Mouse (Mus musculus): ENCODE results near the gene Hsh2d.
A peak's percentile ranks its signal among the peaks of the same experiment; 100 is the strongest.

Hsh2d gene

DNA sequence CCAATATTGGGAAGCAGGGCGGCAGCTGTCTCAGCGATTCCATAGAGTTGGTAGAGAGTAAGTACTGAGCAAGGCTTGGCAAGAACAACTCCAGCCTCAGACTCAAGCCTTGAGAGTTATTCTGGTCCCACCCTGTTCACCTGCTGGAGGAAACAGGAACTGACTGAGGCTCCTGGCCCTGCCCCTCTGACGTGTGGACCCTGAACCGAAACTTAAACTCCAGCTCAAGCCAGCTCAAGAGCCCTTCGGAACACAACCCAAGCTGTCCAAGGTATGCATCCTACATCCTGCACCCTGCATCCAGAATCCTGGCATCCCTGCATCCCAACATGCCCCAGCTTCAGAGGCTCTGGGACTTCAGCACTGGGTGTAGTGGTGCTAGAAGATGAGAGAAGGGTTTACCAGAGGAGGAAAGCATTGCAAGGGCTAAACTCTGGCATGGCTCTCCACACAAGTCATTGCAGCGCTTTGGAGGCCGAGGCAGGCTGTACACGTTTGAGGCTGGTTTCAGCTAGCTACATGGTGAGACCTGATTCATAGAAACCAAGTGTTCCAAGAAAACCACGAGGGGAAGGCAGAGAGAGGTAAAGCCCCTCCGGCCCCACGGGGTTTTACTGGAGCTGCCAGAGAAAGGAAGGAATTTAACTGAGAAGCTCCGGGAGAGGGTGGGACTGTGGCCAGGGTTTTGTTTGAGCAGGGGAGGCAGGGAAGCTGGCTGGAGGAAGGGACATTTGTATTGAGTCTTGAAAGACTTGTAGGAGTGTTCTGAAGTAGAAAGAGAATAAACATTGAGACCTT lies at the start of gene Hsh2d:
Gene Hsh2d, plus strand, starts transcription at position 222 of the 798 bp plus-strand sequence.
- DNase-seq (ENCODE audit: low spot score) = peak; percentile 51

DNA sequence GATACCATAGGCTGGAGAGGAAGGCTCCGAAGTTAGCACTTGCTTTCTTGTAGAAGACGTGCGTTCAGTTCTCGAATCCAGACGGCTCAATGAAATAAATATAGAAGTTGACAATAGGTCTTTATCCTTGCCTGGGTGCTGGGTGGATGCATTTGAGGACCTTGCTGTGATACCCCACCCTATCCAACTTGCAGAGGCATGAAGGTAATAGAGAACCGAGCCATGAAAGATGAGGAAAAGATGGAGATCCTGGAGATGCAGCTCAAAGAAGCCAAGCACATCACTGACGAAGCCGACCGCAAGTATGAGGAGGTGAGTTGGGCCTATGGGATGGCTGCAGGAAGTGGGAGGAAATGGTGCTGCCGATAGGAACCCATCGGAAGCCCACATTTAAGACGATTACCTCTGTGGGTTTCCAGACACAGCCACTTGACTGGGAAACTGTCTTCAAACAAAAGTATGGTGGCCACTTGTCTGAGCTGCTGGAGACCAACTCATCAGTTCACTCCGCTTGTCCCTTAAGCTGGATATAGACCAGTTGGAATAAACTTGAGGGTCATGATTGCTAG lies 46.1 kb upstream of the Hsh2d start:
- DNase-seq (ENCODE audit: low spot score) = no peak

DNA sequence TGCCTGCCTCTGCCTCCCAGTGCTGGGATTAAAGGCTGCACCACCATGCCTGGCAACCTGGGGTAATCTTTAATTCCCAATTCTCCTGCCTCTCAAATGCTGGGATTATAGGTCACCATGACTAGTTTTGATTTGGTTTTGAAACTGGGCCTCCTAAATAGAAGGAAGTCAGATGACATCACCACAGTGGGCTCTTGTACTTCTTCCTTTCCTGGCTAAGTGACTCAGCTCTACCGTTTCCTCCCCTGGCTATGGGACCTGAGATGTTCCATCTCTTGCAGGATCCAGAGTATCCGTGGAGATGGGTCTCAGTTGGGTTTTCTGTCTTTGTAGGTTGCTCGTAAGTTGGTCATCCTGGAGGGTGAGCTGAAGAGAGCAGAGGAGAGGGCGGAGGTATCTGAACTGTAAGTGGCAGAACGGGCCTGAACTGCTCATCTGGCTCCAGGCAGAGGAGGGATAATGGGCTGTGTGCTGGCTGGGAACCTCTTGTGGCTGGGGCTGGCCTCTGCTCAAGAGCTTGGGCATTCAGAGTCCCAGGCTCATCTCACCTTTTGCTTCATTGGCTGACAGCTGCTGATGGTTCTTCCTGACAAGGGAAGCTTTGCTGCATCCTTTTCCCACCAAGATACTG lies 45.0 kb upstream of the Hsh2d start:
- no peak for DNase-seq (ENCODE audit: low spot score)

DNA sequence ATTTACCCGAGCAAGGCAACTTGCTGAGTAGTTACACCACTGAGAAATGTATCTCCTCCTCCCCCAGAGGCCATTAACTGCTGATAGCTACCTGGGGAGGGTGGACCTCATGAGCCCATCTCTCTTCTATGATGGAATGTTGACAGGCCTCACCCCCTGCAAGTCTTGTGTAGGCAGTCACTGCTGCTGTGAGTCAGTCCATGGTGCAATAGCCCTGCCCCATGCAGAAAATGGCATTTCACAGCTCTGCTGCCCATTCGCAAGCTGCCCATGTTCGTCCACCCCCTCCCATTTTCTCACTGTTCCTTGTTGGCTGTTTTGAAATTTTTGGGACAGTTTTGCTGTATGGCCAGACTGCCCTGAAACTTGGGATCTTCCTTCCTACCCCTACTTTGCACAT lies 43.9 kb upstream of the Hsh2d start:
- no peak for DNase-seq (ENCODE audit: low spot score)

DNA sequence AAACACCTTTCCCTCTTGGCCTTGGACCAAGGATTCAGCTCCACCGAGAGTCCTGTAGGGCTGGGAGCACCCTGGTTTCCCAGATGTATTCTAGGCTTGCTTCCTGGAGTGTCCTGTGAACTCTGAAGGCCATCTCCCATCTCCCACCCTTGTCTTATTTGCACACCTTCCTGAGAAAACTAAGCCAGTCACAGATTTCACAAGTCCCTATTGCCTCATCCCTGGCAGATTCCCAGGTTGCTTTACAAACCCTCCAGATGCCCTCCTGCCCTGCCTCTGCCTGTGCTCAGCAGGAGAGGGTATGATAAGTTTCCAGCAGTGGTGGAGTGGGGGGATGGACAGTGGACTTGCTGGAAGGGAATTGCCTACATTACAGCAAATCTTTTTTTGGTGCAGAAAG lies 43.4 kb upstream of the Hsh2d start:
- DNase-seq (ENCODE audit: low spot score) = no peak

DNA sequence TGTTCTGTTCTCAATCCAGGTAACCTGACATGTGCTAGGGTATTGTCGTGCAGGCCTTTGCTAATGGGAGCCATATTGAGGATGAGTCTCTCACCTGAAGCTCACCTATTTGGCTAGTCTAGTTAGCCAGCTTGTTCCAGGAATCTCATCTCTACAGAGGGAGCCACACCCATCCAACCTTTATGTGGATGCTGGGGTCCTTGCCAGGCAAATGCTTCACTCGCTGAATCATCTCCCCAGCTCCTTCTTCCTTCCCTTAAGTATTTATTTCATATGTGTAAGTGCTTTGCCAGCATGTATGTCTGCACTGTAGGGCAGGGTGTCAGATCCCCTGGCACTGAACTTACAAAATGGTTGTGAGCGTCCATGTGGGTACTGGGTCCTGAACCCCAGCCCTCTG lies 42.9 kb upstream of the Hsh2d start:
- DNase-seq (ENCODE audit: low spot score) = no peak

DNA sequence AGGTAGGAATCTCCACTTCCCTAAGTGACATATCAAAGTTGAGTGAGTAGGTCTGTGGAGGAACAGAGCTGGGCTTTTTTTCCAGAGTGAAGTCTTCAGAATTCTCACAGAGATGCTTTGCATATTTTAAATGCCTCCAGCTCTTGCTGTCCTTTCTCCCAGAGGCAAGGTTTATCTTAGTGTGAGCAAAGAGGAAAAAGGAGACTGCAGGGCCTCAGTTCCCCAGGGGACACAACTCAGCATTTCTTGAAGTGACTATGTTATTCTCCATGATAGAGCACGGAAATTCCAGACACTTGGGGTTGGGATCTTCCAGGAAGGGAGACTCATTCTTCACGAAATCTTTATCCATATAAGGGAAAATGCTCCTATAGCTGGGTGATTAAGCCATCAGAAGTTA lies 42.2 kb upstream of the Hsh2d start:
- DNase-seq (ENCODE audit: low spot score) = no peak

DNA sequence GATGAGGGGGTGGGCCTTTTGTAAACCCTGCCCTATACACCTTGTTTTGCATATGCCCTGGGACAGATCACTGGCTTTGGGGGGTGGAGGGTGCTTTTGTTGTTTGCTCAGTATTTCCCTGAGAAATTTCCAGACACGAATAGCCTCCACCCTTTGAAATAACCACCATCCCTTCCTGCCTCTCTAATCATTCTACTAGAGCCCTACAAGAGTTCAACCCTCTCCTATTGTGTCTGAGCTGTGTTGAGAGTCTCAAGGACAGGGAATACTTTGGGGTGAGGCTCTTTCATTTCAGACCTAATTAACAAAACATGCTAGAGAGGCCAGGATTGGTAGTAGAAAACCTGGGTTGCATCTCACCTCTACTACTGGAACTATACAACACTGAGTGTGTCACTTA lies 40.4 kb upstream of the Hsh2d start:
- no peak for DNase-seq (ENCODE audit: low spot score)

DNA sequence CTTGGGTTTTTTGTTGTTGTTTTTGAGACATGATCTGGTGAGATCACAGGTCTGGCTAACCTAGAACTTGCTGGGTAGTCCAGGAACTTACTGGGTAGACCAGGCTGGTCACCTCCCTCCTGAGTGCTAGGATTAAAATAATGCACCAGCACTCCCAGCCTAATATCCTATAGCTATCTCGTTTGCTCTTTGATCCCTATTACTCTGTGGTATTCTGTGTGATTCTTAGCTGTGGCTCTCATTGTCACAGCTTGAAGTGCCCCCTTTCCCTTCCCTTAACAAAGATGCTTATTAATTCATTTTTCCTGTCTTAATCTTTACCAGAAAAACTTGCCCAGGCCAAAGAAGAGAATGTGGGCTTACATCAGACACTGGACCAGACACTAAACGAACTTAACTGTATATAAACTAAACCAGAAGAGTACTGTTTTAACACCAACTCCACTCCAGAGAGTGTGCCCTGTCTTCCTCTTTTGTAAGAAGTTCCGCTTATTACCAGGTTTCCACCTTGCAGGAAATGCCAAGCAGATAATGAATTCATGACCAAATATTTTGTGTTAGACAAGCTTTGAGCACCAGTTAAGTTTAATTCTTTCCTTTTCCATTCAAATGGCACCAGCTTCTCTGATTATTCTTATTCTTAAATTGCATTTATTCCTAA lies 37.9 kb upstream of the Hsh2d start:
- no peak for DNase-seq (ENCODE audit: low spot score)

DNA sequence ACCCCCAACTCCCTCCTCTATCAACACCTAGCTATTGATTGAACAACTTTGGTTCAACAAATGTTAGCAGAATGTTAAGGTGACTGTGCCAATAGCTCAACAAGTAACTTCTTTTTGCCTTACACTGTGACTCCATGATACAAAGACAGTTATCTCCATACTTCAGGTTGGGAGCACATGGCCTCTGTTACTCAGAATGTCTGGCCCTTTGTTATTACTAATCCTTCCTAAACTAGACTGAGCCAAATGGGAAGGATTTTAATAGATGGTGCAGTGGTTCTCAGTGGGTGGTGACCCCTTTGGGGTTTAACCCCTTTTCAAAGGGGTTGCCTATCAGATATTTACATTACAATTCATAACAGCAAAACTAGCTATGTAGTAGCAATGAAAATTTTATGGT lies 36.1 kb upstream of the Hsh2d start:
- no peak for DNase-seq (ENCODE audit: low spot score)

DNA sequence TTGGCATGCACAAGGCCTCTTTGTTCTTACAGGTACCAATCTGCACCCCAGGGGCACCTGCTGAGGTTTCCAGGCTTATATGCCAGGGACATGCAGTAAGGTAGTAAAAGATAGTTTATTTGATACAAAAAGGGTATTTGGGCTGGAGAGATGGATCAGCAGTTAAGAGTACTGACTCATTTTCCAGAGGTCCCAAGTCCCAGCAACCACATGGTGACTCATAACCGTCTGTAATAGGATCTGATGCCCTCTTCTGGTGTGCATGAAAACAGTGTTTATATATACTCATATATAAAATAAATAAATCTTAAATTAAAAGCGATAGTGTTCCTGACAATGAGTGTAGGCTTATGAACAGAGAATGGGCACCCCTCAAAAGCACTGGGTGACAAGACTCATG lies 31.3 kb upstream of the Hsh2d start:
- no peak for DNase-seq (ENCODE audit: low spot score)

DNA sequence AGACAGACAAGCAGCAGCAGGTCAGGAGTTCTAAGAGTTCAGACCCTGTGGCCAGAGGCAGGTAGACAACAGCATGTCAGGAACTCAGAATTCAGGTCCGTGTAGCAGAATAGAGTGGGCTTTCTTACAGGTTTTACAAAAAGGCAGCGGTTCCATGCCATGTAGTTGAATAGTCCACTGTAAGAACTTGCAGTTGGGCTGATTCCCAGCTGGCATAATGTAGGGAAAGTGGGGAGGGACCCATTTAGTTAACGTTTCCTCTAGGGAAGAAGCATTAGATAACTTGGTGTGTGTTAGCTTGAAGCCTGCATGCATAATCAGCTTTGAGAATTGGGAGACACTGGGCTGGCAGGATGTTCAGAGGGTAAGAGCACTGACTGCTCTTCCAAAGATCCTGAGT lies 30.7 kb upstream of the Hsh2d start:
- DNase-seq (ENCODE audit: low spot score) = no peak

DNA sequence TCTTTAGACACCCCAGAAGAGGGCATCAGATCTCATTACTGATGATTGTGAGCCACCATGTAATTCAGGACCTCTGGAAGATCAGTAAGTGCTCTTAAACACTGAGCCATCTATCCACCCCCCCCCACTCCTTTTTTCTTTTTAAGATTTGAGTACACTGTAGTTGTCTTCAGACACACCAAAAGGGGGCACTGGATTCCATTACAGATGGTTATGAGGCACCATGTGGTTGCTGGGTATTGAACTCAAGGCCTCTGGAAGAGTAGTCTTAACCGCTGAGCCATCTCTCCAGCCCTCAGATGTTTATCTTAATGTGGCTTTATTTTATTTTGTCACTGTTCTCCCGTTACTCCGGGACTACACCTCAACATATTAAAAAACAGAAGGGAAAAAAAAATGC lies 29.4 kb upstream of the Hsh2d start:
- DNase-seq (ENCODE audit: low spot score) = no peak

DNA sequence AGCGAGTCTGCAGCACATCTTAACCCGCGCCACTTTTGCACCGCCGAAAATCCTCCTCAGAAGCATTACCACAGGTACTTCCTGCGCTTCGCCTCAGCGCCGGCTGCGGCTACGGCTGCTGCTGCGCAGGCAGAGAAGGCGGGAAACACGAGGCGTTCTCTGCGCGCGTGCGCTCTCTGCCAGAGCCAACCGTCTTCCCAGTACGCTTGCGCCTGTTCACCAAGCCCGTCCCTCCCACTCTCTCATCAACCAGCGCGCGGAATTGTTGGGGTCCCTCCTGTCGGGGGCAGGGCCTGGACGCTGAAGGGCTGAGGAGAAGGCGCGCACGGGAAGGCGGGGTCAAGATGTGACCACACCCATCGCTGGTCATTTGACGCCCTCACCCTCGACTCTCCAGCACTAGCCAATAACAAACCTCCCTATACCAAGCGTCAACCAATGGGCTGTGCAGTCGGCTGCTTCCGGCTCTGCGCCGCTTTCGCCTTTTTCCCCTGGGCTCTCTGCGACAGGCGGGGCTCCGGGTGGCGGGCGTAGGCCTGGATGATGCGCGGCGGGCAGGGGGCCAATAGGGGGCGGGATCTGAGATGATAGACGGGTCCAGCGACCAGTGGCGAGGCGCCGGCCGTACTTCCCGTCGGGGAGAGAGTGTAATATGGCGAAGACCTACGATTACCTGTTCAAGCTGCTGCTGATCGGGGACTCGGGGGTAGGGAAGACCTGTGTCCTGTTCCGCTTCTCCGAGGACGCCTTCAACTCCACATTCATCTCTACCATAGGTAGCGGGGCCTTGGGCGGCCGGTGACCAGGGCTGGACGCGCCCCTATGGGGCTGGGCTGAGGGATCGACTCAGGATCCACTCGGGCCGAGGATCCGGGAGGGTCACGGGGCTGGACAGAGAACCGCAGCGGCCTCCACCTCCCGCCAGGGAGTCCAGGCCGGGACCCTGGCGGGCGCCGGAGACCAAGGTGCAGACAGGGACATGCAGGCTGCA lies 28.4 kb upstream of the Hsh2d start, which contains the start of gene Rab8a:
Gene Rab8a, plus strand, starts transcription at position 494 of the 991 bp plus-strand sequence.
- peak; percentile 99 for DNase-seq (ENCODE audit: low spot score)

DNA sequence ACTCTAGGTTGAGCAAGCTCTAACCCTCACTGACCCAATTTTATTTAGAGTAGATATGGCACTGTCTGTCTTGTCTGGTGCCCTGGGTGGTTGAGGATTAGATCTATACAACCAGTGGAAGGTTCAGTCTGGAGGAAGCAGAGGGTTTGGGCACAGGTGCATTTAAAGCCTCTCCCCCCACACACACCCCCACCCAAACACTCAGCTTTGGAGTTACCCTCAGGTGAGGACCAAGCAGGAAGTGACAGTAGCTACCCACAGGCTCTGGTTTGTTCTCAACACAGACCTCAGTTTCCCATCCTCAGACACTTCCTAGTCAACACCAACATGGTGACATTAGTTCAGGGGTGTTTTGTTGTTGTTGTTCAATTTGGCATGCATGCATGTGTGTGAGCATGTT lies 26.6 kb upstream of the Hsh2d start:
- DNase-seq (ENCODE audit: low spot score) = no peak

DNA sequence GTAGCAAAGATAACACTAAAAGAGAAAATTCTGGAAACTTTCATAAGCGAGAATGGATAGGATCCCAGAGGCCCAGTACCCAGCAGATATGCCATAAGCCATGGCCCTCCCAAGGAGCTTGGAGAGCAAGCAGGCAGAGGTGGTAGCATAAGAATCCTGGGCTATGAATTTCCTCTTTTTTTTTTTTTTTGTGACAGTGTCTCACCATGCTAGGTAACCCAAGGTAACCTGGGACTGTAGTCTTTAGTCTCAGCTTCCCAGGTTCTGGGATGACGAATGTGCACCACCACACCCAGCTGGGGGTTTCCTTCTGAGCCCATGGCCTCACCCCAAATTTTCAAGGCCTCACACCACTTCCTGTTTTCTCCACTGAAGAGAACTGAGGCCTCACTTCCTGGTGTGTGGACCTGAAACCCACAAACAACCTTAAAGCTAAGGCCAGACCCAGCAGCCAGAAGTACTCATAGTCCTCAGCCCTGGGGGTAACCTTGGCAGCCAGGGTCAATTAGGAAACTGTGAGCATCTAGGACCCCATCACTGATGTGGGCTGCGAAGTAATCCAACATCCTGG lies 20.3 kb upstream of the Hsh2d start:
- peak; percentile 45 for DNase-seq (ENCODE audit: low spot score)

DNA sequence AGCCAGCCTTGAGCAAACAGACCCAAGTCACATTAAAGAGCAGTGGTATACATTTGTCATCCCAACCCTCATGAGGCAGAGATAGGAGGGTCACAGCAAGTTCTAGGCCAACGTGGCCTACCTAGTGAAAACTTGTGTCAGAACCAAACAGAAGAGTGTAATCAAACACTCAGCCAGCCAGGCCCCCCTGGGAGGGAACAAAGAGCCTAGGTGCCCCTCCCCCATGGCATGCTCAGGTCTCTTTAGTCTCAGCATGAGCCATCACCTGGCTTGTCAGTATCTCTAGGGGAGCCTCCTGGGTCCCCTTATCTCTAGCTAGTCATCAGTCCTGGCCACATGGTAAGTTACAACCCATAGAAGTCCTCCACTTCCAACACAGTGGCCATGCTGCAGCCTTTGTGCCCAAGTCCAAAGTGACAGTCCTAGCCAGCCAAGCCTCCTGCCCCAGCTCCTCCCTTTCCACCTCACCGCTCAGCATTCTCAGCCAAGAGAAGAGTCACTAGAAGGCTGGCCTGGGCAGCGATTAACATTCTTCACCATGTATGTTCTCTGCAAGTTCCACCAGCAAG lies 19.7 kb upstream of the Hsh2d start:
- no peak for DNase-seq (ENCODE audit: low spot score)

DNA sequence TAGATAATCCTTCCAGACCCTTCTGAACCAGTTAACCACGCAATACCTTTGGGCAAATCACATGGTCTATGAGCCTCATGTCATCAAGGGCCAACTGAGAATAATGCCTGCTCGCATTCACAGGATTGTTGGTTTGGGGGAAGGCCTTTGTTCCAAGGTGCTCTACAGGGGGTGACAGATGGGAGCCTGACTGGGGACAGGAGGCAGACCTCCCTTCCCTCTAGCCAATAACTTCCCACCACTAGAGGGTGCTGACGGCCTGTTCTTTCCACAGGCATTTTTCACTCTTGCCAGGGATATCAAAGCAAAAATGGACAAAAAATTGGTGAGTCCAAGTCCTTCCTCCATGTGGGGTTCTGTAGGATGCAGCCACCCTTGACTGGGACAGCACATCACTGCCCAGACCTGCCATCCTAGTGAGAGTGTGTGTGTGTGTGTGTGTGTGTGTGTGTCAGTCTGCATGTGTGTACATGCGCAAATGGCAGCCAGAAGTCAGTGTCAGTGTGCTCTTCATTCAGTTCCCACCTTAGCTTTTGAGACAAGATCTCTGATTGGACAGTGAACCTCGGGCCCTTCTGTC lies 12.0 kb upstream of the Hsh2d start:
- DNase-seq (ENCODE audit: low spot score) = no peak

DNA sequence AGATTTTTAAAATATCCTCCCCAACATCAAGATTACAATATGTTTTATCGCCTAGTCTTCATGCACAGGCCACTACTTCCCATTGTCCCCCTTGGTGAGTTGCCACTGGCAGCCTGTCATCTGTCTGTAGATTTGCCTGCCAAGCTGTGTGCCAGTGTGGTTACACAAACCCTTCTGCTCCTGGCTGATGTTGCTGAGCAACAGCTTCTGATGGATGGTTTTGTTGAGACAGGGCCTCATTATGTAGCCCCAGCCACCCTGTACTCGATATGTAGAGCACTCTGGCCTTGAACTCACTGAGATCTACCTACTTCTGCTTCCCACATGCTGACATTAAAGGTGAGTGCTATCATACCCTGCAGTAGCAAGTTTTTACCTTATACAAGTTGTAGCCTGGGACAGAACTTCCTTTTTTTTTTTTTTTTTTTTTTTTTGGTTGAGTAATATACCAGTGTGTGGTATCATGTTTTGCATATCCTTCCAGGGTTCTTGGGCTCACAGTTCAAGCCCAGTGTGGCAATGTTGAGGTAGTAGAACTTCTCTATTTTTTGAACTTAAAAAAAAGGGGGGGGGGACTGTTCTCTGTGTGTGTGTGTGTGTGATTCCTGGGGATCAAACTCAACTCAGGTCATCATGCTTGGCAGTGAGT lies 5.8 kb upstream of the Hsh2d start:
- DNase-seq (ENCODE audit: low spot score) = no peak

DNA sequence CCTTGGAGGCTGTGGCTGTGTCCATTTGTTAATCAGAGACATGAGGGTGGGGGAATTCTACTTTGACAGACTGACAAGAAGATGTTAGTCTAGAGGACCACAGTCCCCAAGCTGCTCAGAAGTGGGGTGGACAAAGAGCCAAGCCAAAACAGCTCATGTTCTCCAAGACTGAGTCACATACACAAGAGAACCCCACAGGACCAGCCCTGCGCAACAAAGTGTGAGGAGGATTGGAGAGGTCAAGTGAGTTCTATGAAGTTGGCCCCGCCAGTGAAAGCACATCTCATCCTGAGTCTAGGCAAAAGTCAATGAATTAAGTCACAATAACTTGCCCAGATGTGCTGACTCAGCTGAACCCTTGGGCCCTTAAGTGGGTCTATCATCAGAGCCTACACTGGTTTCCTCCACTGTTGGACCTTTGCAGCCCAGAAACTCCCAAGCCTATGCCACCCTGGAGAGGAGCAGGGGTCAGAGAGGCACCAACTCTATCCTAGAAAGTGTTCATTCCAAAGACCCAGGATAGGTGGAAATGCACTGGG lies 1.6 kb upstream of the Hsh2d start:
- no peak for DNase-seq (ENCODE audit: low spot score)

All from spleen, adult 12 weeks (tissue).